Mouse (Mus musculus): Measurements from ENCODE around the gene Mei1. TPM values are rescaled to one million over a fixed set of nuclear protein-coding genes. Genes with fewer than 3 reads are reported as not detected.

Mei1 gene
- polyA plus RNA-seq, 1 experiment: 0.13 TPM

DNA sequence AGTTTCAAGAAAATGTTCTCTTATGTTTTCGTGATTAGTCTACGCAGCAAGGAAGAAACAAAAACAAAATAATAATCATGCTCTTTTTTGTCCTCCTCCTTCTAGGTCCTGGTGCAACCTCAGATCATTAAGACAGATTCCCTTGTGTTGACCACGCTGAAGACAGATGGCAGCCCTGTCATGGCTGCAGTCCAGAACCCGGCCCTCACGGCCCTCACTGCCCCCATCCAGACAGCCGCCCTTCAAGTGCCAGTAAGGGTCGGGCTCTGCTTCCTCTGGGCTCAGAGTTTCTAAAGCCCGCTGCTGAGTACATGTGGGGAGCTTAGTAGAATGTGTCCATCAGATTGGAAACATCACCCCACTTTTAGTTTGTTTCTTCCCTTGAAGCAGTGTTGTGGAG, 102.9 kb downstream of the Mei1 start:
- TF ChIP-seq CTCF (IDR thresholded peaks at IDR 0.05; ENCODE audit: borderline replicate concordance, insufficient read depth, low read depth, low read length) (no peak), POLR2A (IDR thresholded peaks at IDR 0.05; ENCODE audit: borderline replicate concordance, insufficient read depth, low read length) (no peak)
- peak; percentile 73 to 78 for DNase-seq
- Histone ChIP-seq H3K4me3 (replicated peaks; ENCODE audit: insufficient read depth, low read depth, low read length) (no peak overlapping the region), H3K27me3 (ENCODE audit: control insufficient read depth, insufficient read depth, low read length) (no peaks in the 10 kb centered on the region), H3K27ac (ENCODE audit: insufficient read depth, low read length) (0 out of 2 replicates have a peak overlapping the region, but pooled peaks have one; percentile 20), H3K4me1 (ENCODE audit: control insufficient read depth, insufficient read depth, low read length) (peaks cover 29% of the 10 kb centered on the region)
- 20% methylated on average over 8 of the region's 8 CpGs for WGBS

DNA sequence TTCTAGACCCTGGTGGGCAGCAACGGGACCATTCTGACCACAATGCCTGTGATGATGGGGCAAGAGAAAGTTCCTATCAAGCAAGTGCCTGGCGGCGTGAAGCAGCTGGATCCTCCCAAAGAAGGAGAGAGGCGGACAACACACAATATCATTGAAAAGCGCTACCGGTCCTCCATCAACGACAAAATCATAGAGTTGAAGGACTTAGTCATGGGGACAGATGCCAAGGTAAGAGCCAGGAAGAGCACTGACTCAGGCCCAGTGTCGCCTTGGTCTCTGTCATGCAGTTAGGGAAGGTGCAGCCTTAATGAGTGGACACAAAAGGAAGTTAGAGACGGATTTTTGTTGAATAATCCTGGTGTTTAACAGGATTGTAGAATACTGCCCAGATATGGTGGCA, 105.3 kb downstream of the Mei1 start:
- 91% methylated on average over 9 of the region's 9 CpGs for WGBS
- Histone ChIP-seq H3K27me3 (ENCODE audit: control insufficient read depth, insufficient read depth, low read length) (no peaks in the 10 kb centered on the region), H3K4me3 (replicated peaks; ENCODE audit: insufficient read depth, low read depth, low read length) (no peak overlapping the region), H3K27ac (ENCODE audit: insufficient read depth, low read length) (no peak overlapping the region), H3K4me1 (ENCODE audit: control insufficient read depth, insufficient read depth, low read length) (peaks cover 20% of the 10 kb centered on the region)
- TF ChIP-seq CTCF (IDR thresholded peaks at IDR 0.05; ENCODE audit: borderline replicate concordance, insufficient read depth, low read depth, low read length): no peak
- TF ChIP-seq POLR2A (IDR thresholded peaks at IDR 0.05; ENCODE audit: borderline replicate concordance, insufficient read depth, low read length): no peak
- no peak for DNase-seq

Other genes starting within 250 kb of the Mei1 start
- 36.9 and 51.5 TPM in 2 replicates for gene Tob2, start 211.2 kb upstream of the Mei1 start, polyA plus RNA-seq (2012; rRNA removed)
- 62.4 and 67.3 TPM in 2 replicates for gene Phf5a, start 198.1 kb upstream of the Mei1 start, polyA plus RNA-seq (2012; rRNA removed)
- 621 and 638 TPM in 2 replicates for gene Aco2, start 197.7 kb upstream of the Mei1 start, polyA plus RNA-seq (2012; rRNA removed)
- gene Polr3h, start 143.8 kb upstream of the Mei1 start, polyA plus RNA-seq (2012; rRNA removed): 50.4 and 51.2 TPM in 2 replicates
- 258 and 264 TPM in 2 replicates for gene Csdc2, start 133.2 kb upstream of the Mei1 start, polyA plus RNA-seq (2012; rRNA removed)
- 249 and 289 TPM in 2 replicates for gene Pmm1, start 109.1 kb upstream of the Mei1 start, polyA plus RNA-seq (2012; rRNA removed)
- not detected in 2 replicates for gene 1700029P11Rik, start 89.5 kb upstream of the Mei1 start, polyA plus RNA-seq (2012; rRNA removed)
- gene Xrcc6, start 82.2 kb upstream of the Mei1 start, polyA plus RNA-seq (2012; rRNA removed): 35.9 and 37.9 TPM in 2 replicates
- 142 and 156 TPM in 2 replicates for gene Desi1, start 36.1 kb upstream of the Mei1 start, polyA plus RNA-seq (2012; rRNA removed)
- 114 and 124 TPM in 2 replicates for gene Snu13, start 22.4 kb upstream of the Mei1 start, polyA plus RNA-seq (2012; rRNA removed)
- not detected in 2 replicates for gene 4930407I10Rik, start 10.8 kb upstream of the Mei1 start, polyA plus RNA-seq (2012; rRNA removed)
- gene Ccdc134, start 57.9 kb downstream of the Mei1 start, polyA plus RNA-seq (2012; rRNA removed): 15.4 and 15.5 TPM in 2 replicates
- 104 and 105 TPM in 2 replicates for gene Srebf2, start 77.2 kb downstream of the Mei1 start, polyA plus RNA-seq (2012; rRNA removed)
- 65.4 and 69.9 TPM in 2 replicates for gene Shisa8, start 142.8 kb downstream of the Mei1 start, polyA plus RNA-seq (2012; rRNA removed)
- 0.89 and 0.93 TPM in 2 replicates for gene Tnfrsf13c, start 154.4 kb downstream of the Mei1 start, polyA plus RNA-seq (2012; rRNA removed)
- 3.2 and 3.6 TPM in 2 replicates for gene Cenpm, start 174.8 kb downstream of the Mei1 start, polyA plus RNA-seq (2012; rRNA removed)
- gene 1500009C09Rik, start 182.4 kb downstream of the Mei1 start, polyA plus RNA-seq (2012; rRNA removed): 195 and 218 TPM in 2 replicates
- gene Sept3, start 204.9 kb downstream of the Mei1 start, polyA plus RNA-seq (2012; rRNA removed): 306 and 367 TPM in 2 replicates
- gene Wbp2nl, start 229.0 kb downstream of the Mei1 start, polyA plus RNA-seq (2012; rRNA removed): not detected in 2 replicates

All from cerebellum, adult 2 months (tissue).